Mouse (Mus musculus) retina, embryonic 14.5 days (tissue): ENCODE measurements at regions not wholly inside any gene's neighbourhood (a gene's known extent, or its start where the extent isn't known, plus 50 kb on each side); places are given as distances from the start of the nearest gene placed in this dataset.
"Not testable (repeated sequence)": the region's sequence is repeated elsewhere in the genome, so short reads cannot be mapped to it uniquely, and the experiment has no call there.

Experiments used
- DNase-seq: peaks from one replicate; pipeline ENCODE4 v3.0.0-alpha.2; 2015; ENCODE audit warnings: low spot score

- no peak for DNase-seq
Measured at GRCm38 (mm10) chr4:143055371-143055770, 157.4 kb downstream of the Prdm2 start.

DNA sequence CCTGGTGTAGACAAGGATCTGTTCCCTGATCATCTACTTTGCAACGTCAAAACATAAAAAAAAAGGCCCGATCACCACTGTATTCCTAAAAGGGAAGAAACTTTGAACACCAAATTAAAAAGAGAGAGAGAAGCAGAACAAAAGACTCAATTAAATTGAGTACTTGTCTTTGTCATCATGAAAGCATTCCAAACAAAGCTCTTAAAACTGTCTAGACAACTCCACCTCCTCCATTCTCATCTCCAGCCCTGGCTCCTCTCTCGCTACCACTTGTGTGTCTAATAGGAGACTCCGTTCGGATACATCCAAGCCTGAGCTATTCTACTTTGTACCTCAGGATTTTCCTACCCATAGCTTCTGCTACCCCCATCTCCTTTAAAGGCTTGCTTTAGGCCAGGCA, 159.8 kb downstream of the Prdm2 start:
- no peak for DNase-seq

DNA sequence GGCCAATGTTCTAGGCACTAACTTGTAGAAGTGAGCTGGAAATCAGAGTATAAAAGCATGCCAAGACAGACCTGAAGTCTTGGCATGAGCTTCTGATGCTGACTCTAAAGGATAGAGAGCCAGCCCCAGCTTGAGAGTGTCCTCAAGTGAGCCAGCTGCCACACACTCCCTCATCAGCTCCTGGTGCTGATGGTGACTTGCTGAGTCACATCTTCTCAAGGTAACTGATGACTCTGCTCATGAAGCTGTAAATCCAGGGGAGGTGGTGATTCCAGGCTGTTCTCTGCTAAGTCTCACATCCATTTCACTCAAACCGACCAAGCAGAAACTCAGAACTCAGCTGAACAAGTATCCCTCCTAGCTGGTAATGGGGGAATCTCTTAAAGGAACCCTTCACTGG, 161.6 kb downstream of the Prdm2 start:
- DNase-seq, result no peak

DNA sequence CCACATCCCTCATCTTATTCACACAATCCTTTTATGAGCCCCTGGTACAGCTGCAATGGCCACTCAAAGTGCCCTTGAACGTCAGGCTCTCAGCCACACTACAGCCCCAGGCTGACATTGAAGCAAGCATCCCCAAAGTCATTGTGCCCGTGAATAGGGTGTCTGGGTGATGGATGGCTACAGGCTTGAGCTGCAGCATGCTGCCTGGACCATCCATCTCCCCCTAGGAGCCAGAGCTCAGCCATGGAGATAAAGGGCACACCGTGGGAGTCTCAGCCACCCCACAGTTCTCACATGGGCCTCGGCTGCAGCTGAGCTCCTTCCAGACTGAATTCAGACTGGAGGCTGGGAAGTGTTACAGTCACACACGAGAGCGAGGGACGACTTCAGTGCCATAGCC, 167.6 kb downstream of the Prdm2 start:
- no peak for DNase-seq

GRCm38 (mm10) chr4:143042806-143043205, 170.0 kb downstream of the Prdm2 start:
- DNase-seq, result peak; percentile 59

- no peak for DNase-seq
Measured at GRCm38 (mm10) chr4:143038626-143039025, 174.2 kb downstream of the Prdm2 start.

GRCm38 (mm10) chr4:143036704-143037103, 176.1 kb downstream of the Prdm2 start:
- no peak for DNase-seq

- DNase-seq, result not testable (repeated sequence)
Measured at GRCm38 (mm10) chr4:143035089-143035488, 177.7 kb downstream of the Prdm2 start.

DNA sequence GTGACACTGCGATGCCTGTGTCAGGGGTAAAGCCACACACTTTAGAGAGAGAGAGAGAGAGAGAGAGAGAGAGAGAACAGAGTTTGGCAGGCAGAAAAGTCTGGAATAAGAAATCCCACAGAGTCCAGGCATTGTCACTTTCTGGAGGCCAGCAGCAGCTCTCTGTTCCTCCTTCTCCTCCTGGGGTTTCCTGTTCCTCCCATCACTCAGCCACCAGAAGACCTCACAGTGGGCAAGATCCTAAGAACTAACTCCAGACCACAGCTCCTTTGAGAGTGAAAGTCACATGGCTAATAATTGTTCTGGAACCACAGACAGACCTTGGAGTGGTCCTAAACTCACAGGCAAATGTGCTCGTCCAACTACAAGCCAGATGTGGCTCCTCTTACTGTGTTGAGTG, 178.5 kb downstream of the Prdm2 start:
- not testable (repeated sequence) for DNase-seq

DNA sequence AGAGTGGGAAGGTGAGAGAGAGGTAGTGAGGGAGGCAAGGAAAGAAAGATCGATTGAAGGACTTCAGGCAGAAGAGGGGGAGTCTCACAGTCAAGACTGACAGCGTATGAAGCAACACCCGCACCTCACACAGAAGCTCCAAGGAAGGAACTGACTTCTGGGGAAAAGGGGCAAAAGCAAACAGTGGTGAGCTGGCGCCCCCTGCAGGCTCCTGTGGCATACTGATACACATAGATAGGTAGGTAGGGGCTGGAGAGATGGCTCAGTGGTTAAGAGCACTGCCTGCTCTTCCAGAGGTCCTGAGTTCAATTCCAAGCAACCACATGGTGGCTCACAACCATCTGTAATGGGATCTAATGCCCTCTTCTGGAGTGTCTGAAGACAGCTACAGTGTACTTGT, 183.0 kb downstream of the Prdm2 start:
- DNase-seq, result not testable (repeated sequence)

DNA sequence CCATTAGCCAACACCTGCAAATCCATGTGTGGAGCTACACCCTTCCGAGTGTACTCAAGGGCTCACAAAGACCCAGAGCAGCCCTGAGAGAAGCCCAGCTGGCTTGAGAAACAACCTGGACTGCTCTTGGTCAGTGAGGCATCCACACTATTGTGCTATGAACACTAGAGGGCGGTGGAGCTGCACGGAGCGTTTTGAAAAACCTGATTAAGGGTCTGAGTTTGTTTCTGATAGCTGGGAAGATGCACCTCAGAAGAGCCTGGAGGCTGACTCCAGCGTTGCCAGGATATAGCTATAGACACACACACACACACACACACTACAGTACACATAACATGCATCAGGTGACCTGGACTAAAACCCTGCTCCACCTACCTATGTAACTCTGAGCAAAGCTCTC, 185.5 kb downstream of the Prdm2 start:
- DNase-seq, result peak; percentile 89

DNA sequence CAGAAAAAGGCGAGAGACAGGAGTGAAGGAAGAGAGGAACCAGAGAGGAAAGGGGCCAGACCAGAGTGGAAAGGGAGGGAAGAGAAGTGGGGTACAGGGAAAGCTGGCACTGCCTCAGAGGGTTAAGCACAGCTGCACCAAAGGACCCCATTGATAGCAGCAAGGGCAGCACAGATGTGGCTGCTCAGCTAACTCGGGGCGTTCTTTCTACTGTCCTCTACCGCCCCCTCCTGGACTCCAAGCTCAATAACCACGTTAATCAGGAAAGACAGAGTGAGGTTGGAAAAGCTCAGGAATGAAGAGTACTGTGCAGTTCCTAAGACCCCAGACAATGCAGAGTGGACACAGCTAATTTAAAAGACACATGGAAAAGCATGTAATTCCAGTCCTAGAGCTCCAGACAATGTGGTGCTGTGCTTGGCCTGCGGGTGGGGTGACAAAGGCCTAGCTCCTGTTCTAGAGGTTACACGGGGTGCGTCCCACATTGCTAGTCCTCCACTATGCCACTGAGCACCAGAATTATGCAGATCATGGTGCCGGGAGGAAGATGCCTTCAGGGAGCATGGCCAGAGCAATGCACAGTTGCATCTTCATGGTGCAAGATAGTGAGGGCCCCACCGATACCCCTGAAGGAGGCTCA, 191.4 kb downstream of the Prdm2 start:
- DNase-seq, result peak; percentile 84

GRCm38 (mm10) chr4:143020658-143021057, 192.1 kb downstream of the Prdm2 start:
- no peak for DNase-seq

GRCm38 (mm10) chr4:143012900-143013299, 199.9 kb downstream of the Prdm2 start:
- no peak for DNase-seq

DNA sequence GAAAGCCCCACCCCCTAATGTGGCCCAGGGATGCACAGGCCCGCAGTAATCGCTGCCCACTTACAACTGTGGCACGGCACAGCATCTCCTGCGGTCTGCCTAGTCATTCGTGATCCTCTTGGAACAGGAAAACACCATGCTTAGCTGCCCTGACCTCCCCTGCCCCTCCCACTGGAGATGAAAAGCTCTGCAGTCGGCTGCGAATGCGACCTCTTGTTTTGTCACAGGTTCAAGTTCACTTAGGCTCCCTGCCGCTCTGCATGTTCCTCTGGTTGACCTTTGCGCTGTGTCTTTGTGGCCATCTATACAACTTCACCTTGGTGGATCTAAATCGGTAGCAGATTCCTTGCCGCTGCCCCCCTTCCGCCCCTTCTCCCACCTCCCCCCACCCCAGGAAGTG, 210.8 kb downstream of the Prdm2 start:
- no peak for DNase-seq

- DNase-seq, result no peak
Measured at GRCm38 (mm10) chr4:143001486-143001885, 211.3 kb downstream of the Prdm2 start.

GRCm38 (mm10) chr4:142996406-142996805, 216.4 kb downstream of the Prdm2 start:
- no peak for DNase-seq

DNA sequence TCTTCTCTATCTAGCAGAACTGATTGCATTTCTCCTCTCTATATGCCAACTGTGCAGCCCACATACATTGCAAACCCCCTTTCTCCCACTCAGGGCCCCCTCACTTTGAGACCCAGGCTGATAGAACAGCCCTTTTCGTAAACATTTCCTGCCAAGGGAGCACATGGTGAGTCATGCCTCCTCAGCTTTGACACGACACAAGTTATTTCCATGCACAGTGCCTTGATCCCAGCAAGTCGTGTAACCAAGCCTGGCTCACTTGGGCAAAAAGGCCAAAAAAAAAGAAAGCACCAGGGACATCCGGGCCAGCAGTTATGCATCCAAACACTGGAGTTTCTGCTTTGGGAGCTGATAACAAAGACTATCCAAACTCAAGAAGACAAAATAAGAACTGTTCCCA, 221.4 kb downstream of the Prdm2 start:
- DNase-seq, result no peak

GRCm38 (mm10) chr4:142989175-142989574, 223.6 kb downstream of the Prdm2 start:
- DNase-seq, result peak; percentile 28

DNA sequence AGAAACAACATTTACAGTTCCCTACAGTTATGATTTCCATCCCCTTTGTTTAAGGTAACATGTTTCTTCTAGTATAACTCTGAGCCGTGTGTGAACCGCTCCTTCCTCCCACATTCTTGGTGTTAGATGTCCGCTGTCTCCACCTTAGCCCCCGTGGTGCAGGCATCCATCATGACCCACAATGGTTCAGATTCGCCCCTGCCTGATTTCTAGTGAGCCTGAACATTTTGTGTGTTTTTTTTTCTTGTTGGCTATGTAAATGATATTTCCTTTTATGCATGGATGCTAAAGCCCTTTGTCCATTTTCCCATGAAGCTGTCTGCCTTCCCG, 229.5 kb downstream of the Prdm2 start:
- DNase-seq, result peak; percentile 34

- peak; percentile 27 for DNase-seq
Measured at GRCm38 (mm10) chr4:142982585-142983294, 230.1 kb downstream of the Prdm2 start.

GRCm38 (mm10) chr4:142975620-142976019, 237.2 kb downstream of the Prdm2 start:
- no peak for DNase-seq

DNA sequence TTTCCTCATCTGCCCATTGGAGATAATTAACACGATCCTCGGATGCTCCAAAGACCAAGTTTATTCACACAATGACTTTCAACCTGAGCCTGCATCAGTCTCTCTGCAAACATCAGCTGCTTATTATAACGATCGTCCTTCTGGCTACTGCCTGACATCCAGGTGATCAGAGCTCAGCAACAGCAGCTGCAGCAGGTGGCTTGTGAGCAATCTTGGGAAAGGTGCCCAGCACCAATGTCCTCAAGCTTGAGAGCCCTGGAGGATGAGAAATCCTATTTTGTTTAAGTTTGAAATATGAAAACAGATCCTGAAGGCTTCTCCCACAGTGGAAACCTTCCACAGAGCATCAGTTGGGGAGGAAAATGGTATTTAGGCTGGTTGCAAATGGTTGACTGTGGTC, 242.8 kb downstream of the Prdm2 start:
- DNase-seq, result no peak

GRCm38 (mm10) chr4:142967604-142968003, 245.2 kb downstream of the Prdm2 start:
- no peak for DNase-seq
